Mouse (Mus musculus): Measurements from ENCODE around the gene Cyp4f14.

Cyp4f14 gene

GRCm38 (mm10) chr17:32917131-32917530, at the start of gene Cyp4f14:
Gene Cyp4f14, minus strand, starts transcription at chr17:32917342.
- DNase-seq (ENCODE audit: low spot score in 2 of 2) = peak; percentile 33 to 42

GRCm38 (mm10) chr17:32965623-32966290, 48.6 kb upstream of the Cyp4f14 start, which contains the start of gene Zfp472:
Gene Zfp472, plus strand, starts transcription at chr17:32965814.
- peak; percentile 94 for DNase-seq (ENCODE audit: low spot score in 2 of 2)

GRCm38 (mm10) chr17:32965253-32965622, 48.1 kb upstream of the Cyp4f14 start:
- DNase-seq (ENCODE audit: low spot score in 2 of 2) = peak in 1 of 2 experiments; percentile 24

- DNase-seq (ENCODE audit: low spot score in 2 of 2) = peak; percentile 79 to 88
Observed at GRCm38 (mm10) chr17:32951441-32951840, 34.3 kb upstream of the Cyp4f14 start.

GRCm38 (mm10) chr17:32951006-32951405, 33.9 kb upstream of the Cyp4f14 start:
- no peak for DNase-seq (ENCODE audit: low spot score in 2 of 2)

GRCm38 (mm10) chr17:32950136-32950535, 33.0 kb upstream of the Cyp4f14 start:
- no peak for DNase-seq (ENCODE audit: low spot score in 2 of 2)

GRCm38 (mm10) chr17:32947215-32947914, 30.2 kb upstream of the Cyp4f14 start, which contains the start of gene Cyp4f13:
Gene Cyp4f13, minus strand, starts transcription at chr17:32947402.
- DNase-seq (ENCODE audit: low spot score in 2 of 2) = peak; percentile 93 to 95

- no peak for DNase-seq (ENCODE audit: low spot score in 2 of 2)
Observed at GRCm38 (mm10) chr17:32946716-32947115, 29.6 kb upstream of the Cyp4f14 start.

GRCm38 (mm10) chr17:32944402-32945035, 27.4 kb upstream of the Cyp4f14 start:
- no peak for DNase-seq (ENCODE audit: low spot score in 2 of 2)

- DNase-seq (ENCODE audit: low spot score in 2 of 2) = no peak
Observed at GRCm38 (mm10) chr17:32943661-32944060, 26.5 kb upstream of the Cyp4f14 start.

- no peak for DNase-seq (ENCODE audit: low spot score in 2 of 2)
Observed at GRCm38 (mm10) chr17:32939831-32940230, 22.7 kb upstream of the Cyp4f14 start.

- no peak for DNase-seq (ENCODE audit: low spot score in 2 of 2)
Observed at GRCm38 (mm10) chr17:32927803-32928202, 10.7 kb upstream of the Cyp4f14 start.

GRCm38 (mm10) chr17:32924658-32925312, 7.6 kb upstream of the Cyp4f14 start:
- peak; percentile 82 to 84 for DNase-seq (ENCODE audit: low spot score in 2 of 2)

- no peak for DNase-seq (ENCODE audit: low spot score in 2 of 2)
Observed at GRCm38 (mm10) chr17:32923681-32924080, 6.5 kb upstream of the Cyp4f14 start.

- no peak for DNase-seq (ENCODE audit: low spot score in 2 of 2)
Observed at GRCm38 (mm10) chr17:32919123-32919522, 2.0 kb upstream of the Cyp4f14 start.

- no peak for DNase-seq (ENCODE audit: low spot score in 2 of 2)
Observed at GRCm38 (mm10) chr17:32916075-32916474, 1.1 kb downstream of the Cyp4f14 start.

- DNase-seq (ENCODE audit: low spot score in 2 of 2) = no peak
Observed at GRCm38 (mm10) chr17:32906172-32906571, 11.0 kb downstream of the Cyp4f14 start.

GRCm38 (mm10) chr17:32905239-32905638, 11.9 kb downstream of the Cyp4f14 start:
- peak; percentile 25 to 44 for DNase-seq (ENCODE audit: low spot score in 2 of 2)

- no peak for DNase-seq (ENCODE audit: low spot score in 2 of 2)
Observed at GRCm38 (mm10) chr17:32904414-32904813, 12.7 kb downstream of the Cyp4f14 start.

- no peak for DNase-seq (ENCODE audit: low spot score in 2 of 2)
Observed at GRCm38 (mm10) chr17:32901751-32902525, 15.2 kb downstream of the Cyp4f14 start.

- DNase-seq (ENCODE audit: low spot score in 2 of 2) = no peak
Observed at GRCm38 (mm10) chr17:32895421-32895820, 21.7 kb downstream of the Cyp4f14 start.
